8 mouse cellular contexts compared by ENCODE assay signal in the genomic region with DNA sequence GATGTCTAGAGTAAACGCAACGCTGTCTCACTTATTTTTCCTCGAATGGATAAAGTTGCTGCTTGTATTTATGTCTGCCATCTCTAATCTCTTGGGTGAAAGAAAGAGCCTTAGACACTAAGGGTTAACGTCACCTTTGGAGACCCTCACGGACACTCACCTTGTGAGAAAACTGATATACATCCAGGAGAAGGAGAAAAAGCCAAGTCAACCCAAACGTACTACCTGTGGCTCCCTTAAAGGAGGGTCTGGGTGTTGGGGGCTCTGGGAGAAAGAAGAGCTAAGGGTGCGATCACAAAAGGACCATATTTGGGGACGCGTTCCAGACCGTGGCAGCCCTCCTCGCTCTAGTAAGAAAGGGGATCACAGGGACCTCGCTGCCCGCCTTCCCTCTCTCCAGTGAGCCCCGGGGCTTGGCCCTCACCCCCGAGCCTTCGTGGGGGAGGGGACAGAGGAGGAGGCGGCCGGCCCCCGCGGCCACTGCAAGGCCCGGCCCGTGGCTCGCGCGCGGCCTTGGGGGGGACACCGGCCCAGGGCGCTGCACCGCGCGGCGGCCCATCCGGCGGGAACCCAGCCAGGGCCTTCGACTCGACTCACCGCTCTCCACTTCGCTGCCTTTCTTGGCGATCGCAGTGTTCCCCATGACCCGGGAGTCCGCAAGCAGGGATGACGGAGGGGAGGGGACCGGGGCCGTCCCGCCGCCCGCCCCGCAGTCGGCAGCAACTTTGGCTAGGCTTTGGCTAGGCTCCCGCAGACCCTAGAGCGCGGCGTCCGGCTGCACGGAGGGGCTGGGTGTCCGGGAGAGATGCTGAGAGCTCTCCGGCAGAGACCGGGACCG. TPM values are rescaled to one million over a fixed set of nuclear protein-coding genes. Genes with fewer than 3 reads are reported as not detected.
DNase-seq lines count a peak whose midpoint lies in the region; ATAC-seq and TF ChIP-seq lines count a peak whose summit lies in the region.

No protein-coding gene starts in this region.

- peak overlapping the region; percentile 90 for H3K27ac ChIP-seq in heart, embryonic 11.5 days (ENCODE audit: low read depth, low read length)
- H3K27ac ChIP-seq in limb, embryonic 14.5 days (replicated peaks; ENCODE audit: low read depth, low read length), result peak overlapping the region; percentile 95
- H3K27ac ChIP-seq in midbrain, postnatal 0 days (ENCODE audit: low read depth, low read length), result peak overlapping the region; percentile 96

- no peak for DNase-seq in heart, adult 9 months (ENCODE audit: low spot score in 2 of 2)
- peak; percentile 46 for DNase-seq in embryo, embryonic 10.5 days (ENCODE audit: low spot score)
- DNase-seq in heart, postnatal 4 days, result peak; percentile 69
- DNase-seq in limb, embryonic 14.5 days (ENCODE audit: low spot score), result peak; percentile 31
- DNase-seq in midbrain, postnatal 0 days (ENCODE audit: low spot score), result no peak
- no peak for DNase-seq in layer of hippocampus, adult 8-10 months (ENCODE audit: low spot score in 2 of 2)

- WGBS in heart, embryonic 11.5 days (ENCODE audit: insufficient replicate concordance), result under 1% methylated on average over 44 of the region's 60 CpGs
- under 1% methylated on average over 43 of the region's 60 CpGs for WGBS in limb, embryonic 14.5 days
- 1% methylated on average over 40 of the region's 60 CpGs for WGBS in midbrain, postnatal 0 days

- H3K4me3 ChIP-seq in heart, embryonic 11.5 days (ENCODE audit: low read depth, low read length), result peak overlapping the region; percentile 71
- peak overlapping the region; percentile 95 for H3K4me3 ChIP-seq in E14TG2a.4 (replicated peaks; ENCODE audit: low read length)
- peak overlapping the region; percentile 99 for H3K4me3 ChIP-seq in limb, embryonic 14.5 days (replicated peaks; ENCODE audit: low read length)
- H3K4me3 ChIP-seq in midbrain, postnatal 0 days (ENCODE audit: low read depth, low read length), result peak overlapping the region; percentile 99

- no peak for TF ChIP-seq POLR2A in limb, embryonic 14.5 days (IDR thresholded peaks at IDR 0.05; ENCODE audit: borderline replicate concordance, extremely low read depth, insufficient read depth, insufficient read length)

- H3K4me2 ChIP-seq in heart, embryonic 11.5 days, result peak overlapping the region; percentile 86
- peak overlapping the region; percentile 63 for H3K4me2 ChIP-seq in limb, embryonic 14.5 days (replicated peaks; ENCODE audit: low read depth, low read length, severe bottlenecking)
- H3K4me2 ChIP-seq in midbrain, postnatal 0 days (ENCODE audit: low read depth, low read length, poor library complexity, severe bottlenecking), result peak overlapping the region; percentile 84

- H3K27me3 ChIP-seq in heart, embryonic 11.5 days (ENCODE audit: control insufficient read depth, insufficient read depth, low read length), result no peaks in the 10 kb centered on the region
- no peaks in the 10 kb centered on the region for H3K27me3 ChIP-seq in E14TG2a.4 (ENCODE audit: insufficient read depth, low read length)
- H3K27me3 ChIP-seq in limb, embryonic 14.5 days (ENCODE audit: control insufficient read depth, insufficient read depth, low read length), result no peaks in the 10 kb centered on the region
- no peaks in the 10 kb centered on the region for H3K27me3 ChIP-seq in midbrain, postnatal 0 days (ENCODE audit: insufficient read depth, low read length)

- peaks cover 6% of the 10 kb centered on the region; the same call in 1 of the 2 replicates for H3K4me1 ChIP-seq in heart, embryonic 11.5 days (ENCODE audit: control insufficient read depth, insufficient read depth, low read length)
- H3K4me1 ChIP-seq in E14TG2a.4 (replicated peaks; ENCODE audit: low read depth, low read length), result peaks cover 12% of the 10 kb centered on the region; the same call in 1 of the 2 replicates
- peaks cover 5% of the 10 kb centered on the region for H3K4me1 ChIP-seq in limb, embryonic 14.5 days (ENCODE audit: control insufficient read depth, insufficient read depth, low read length)
- H3K4me1 ChIP-seq in midbrain, postnatal 0 days (ENCODE audit: insufficient read depth, low read length), result no peaks in the 10 kb centered on the region; the same call in 1 of the 2 replicates

- peak; percentile 78 for ATAC-seq in heart, embryonic 11.5 days (replicated peaks; ENCODE audit: insufficient number of reproducible peaks, low FRiP score, low TSS enrichment)
- ATAC-seq in limb, embryonic 14.5 days (ENCODE audit: low FRiP score, low read depth), result peak; percentile 59
- ATAC-seq in midbrain, postnatal 0 days (ENCODE audit: low FRiP score), result peak; percentile 68

- no peaks in the 10 kb centered on the region for H3K36me3 ChIP-seq in heart, embryonic 11.5 days (ENCODE audit: control insufficient read depth, insufficient read depth, low read length)
- no peaks in the 10 kb centered on the region for H3K36me3 ChIP-seq in E14TG2a.4 (ENCODE audit: insufficient read depth, low read length)
- no peaks in the 10 kb centered on the region for H3K36me3 ChIP-seq in limb, embryonic 14.5 days (ENCODE audit: control insufficient read depth, insufficient read depth, low read length)
- H3K36me3 ChIP-seq in midbrain, postnatal 0 days (ENCODE audit: insufficient read depth, low read length), result no peaks in the 10 kb centered on the region

- H3K9me3 ChIP-seq in heart, embryonic 11.5 days (replicated peaks; ENCODE audit: control insufficient read depth, low read length), result no peaks in the 10 kb centered on the region
- H3K9me3 ChIP-seq in E14TG2a.4 (ENCODE audit: low read length), result no peaks in the 10 kb centered on the region
- no peaks in the 10 kb centered on the region for H3K9me3 ChIP-seq in limb, embryonic 14.5 days (ENCODE audit: control insufficient read depth, low read length)
- H3K9me3 ChIP-seq in midbrain, postnatal 0 days (ENCODE audit: low read length), result no peaks in the 10 kb centered on the region

- peak overlapping the region; percentile 87 for H3K9ac ChIP-seq in heart, embryonic 11.5 days (ENCODE audit: low read depth, low read length)
- peak overlapping the region; percentile 95 for H3K9ac ChIP-seq in limb, embryonic 14.5 days (ENCODE audit: low read depth, low read length, severe bottlenecking)
- peak overlapping the region; percentile 94 for H3K9ac ChIP-seq in midbrain, postnatal 0 days (replicated peaks; ENCODE audit: low read length, poor library complexity, severe bottlenecking)

- TF ChIP-seq CTCF in E14TG2a.4 (conservative IDR thresholded peaks at IDR 0.05; ENCODE audit: low read length), result no peak
- no peak for TF ChIP-seq CTCF in midbrain, postnatal 0 days (IDR thresholded peaks at IDR 0.05)

RNA-seq across cellular contexts. Expression of gene Prkacb, which starts 0.5 kb away (rescaled TPM):
- 46.3 and 54.1 TPM in 2 replicates for polyA plus RNA-seq in heart, embryonic 11.5 days (2014; fragmentation: Nextera tagmentation; extraction: Ambion mirVana)
- total RNA-seq in heart, postnatal 4 days (2021), result 100 to 1,000 TPM in 1 of 2 experiments, 10 to 100 TPM in 1; 93.6 to 106 TPM
- polyA plus RNA-seq in limb, embryonic 14.5 days (2012; rRNA removed), result 45.4 and 47.9 TPM in 2 replicates
- polyA plus RNA-seq in limb, embryonic 14.5 days (2014; fragmentation: Nextera tagmentation; extraction: Ambion mirVana), result 66.3 and 75.4 TPM in 2 replicates
- 311 and 350 TPM in 2 replicates for total RNA-seq in midbrain, postnatal 0 days (2014; rRNA removed)
- polyA plus RNA-seq in midbrain, postnatal 0 days (2015; fragmentation: Nextera tagmentation; extraction: Ambion mirVana), result 220 and 221 TPM in 2 replicates
- total RNA-seq in layer of hippocampus, adult 8-10 months (2022), result 100 to 1,000 TPM; 234 to 268 (median 254) TPM

RNA-seq across cellular contexts. Expression of gene Ttll7, which starts 39.9 kb away (rescaled TPM):
- polyA plus RNA-seq in heart, embryonic 11.5 days (2014; fragmentation: Nextera tagmentation; extraction: Ambion mirVana), result 2.8 and 3.3 TPM in 2 replicates
- total RNA-seq in heart, postnatal 4 days (2021), result 1 to 10 TPM; 2.5 to 2.6 TPM
- polyA plus RNA-seq in limb, embryonic 14.5 days (2012; rRNA removed), result 1.4 and 2.0 TPM in 2 replicates
- 1.7 and 1.9 TPM in 2 replicates for polyA plus RNA-seq in limb, embryonic 14.5 days (2014; fragmentation: Nextera tagmentation; extraction: Ambion mirVana)
- total RNA-seq in midbrain, postnatal 0 days (2014; rRNA removed), result 20.5 and 29.2 TPM in 2 replicates
- 7.8 and 9.1 TPM in 2 replicates for polyA plus RNA-seq in midbrain, postnatal 0 days (2015; fragmentation: Nextera tagmentation; extraction: Ambion mirVana)
- total RNA-seq in layer of hippocampus, adult 8-10 months (2022), result 100 to 1,000 TPM; 137 to 145 (median 139) TPM

Comparison
In these comparisons a context has a peak if more than half of its experiments do, and no peak if none do; other contexts are left out.
1. DNase-seq: peak in embryo, embryonic 10.5 days (single experiment), heart, postnatal 4 days (single experiment) and limb, embryonic 14.5 days (single experiment); none in heart, adult 9 months (0 of 2), midbrain, postnatal 0 days (single experiment) and layer of hippocampus, adult 8-10 months (0 of 2).
2. Peak in every context shown above with its lines, with median percentiles within 50 percentile points of each other: ATAC-seq, H3K27ac ChIP-seq, H3K4me2 ChIP-seq, H3K4me3 ChIP-seq and H3K9ac ChIP-seq.